20 mouse cellular contexts compared by ENCODE assay signal in genomic region chr2:126041237-126041636, GRCm38 (mm10). TPM values are rescaled to one million over a fixed set of nuclear protein-coding genes. Genes with fewer than 3 reads are reported as not detected.
"Had no signal": no experiment of that assay in that cellular context is flagged by ENCODE, and none has a peak within 500 bp of the region (broad histone marks: within the 10 kb centered on the region; RNA-seq: fewer than 3 reads in every experiment).

No protein-coding gene starts in this region.

- H3K9ac ChIP-seq: liver, postnatal 0 days; lung, embryonic 15.5 days; midbrain, embryonic 12.5 days; neural tube, embryonic 13.5 days; neural tube, embryonic 15.5 days had no signal

- H3K4me1 ChIP-seq: neural tube, embryonic 13.5 days; neural tube, embryonic 15.5 days had no signal

- H3K36me3 ChIP-seq: lung, embryonic 15.5 days; midbrain, embryonic 12.5 days; neural tube, embryonic 13.5 days; neural tube, embryonic 15.5 days had no signal

- DNase-seq: liver, postnatal 0 days; lung, adult 2 months; lung, postnatal 14 days; midbrain, embryonic 14.5 days; retina, postnatal 1 day; right cerebral cortex, adult 18-20 months; right cerebral cortex, postnatal 25 days; right cerebral cortex, postnatal 4 days; spleen, adult 18-20 months; thymus, adult 18-20 months; thymus, postnatal 14 days; thymus, postnatal 36 days had no signal

- H3K27ac ChIP-seq: macrophage; midbrain, embryonic 12.5 days; neural tube, embryonic 13.5 days; neural tube, embryonic 15.5 days had no signal

- H3K4me3 ChIP-seq: lung, embryonic 15.5 days; megakaryocyte, embryonic 14.5 days; midbrain, embryonic 12.5 days; neural tube, embryonic 13.5 days; neural tube, embryonic 15.5 days had no signal

- H3K9me3 ChIP-seq: lung, embryonic 15.5 days; megakaryocyte, embryonic 14.5 days; midbrain, embryonic 12.5 days; neural tube, embryonic 13.5 days; neural tube, embryonic 15.5 days had no signal

- H3K27me3 ChIP-seq: lung, embryonic 15.5 days; midbrain, embryonic 12.5 days; neural tube, embryonic 13.5 days; neural tube, embryonic 15.5 days had no signal

- H3K4me2 ChIP-seq: lung, embryonic 15.5 days; midbrain, embryonic 12.5 days; neural tube, embryonic 13.5 days; neural tube, embryonic 15.5 days had no signal

- ATAC-seq: liver, postnatal 0 days; lung, postnatal 0 days; midbrain, embryonic 16.5 days had no signal

RNA-seq across cellular contexts. Expression of gene Fgf7, which starts 6.8 kb away (rescaled TPM):
- polyA plus RNA-seq: liver, postnatal 0 days had no signal
